Mouse (Mus musculus) olfactory bulb, adult 2 months (tissue): ENCODE data around the gene Egfl8. TPM values are rescaled to one million over a fixed set of nuclear protein-coding genes. Genes with fewer than 3 reads are reported as not detected.

Experiments
- H3K27ac ChIP-seq: fragments of 200-500 bp; 2 replicates; pipeline ENCODE4 v1.5.1; 2012; ENCODE audit warnings: low read depth, low read length; ENCODE audit not compliant: insufficient read depth
- H3K4me1 ChIP-seq: fragments of 200-500 bp; 2 replicates; pipeline ENCODE4 v1.6.1; 2012; ENCODE audit warnings: low read length; ENCODE audit not compliant: control insufficient read depth, insufficient read depth
- H3K4me3 ChIP-seq: fragments of 200-500 bp; 2 replicates; pipeline ENCODE4 v1.5.1; 2012; ENCODE audit warnings: mild to moderate bottlenecking, low read depth, low read length, moderate library complexity; ENCODE audit not compliant: insufficient read depth
- CTCF ChIP-seq: fragments of 200-500 bp; IDR thresholded peaks from 2 replicates; pipeline ENCODE4 v1.5.1; 2012; ENCODE audit warnings: low read depth, mild to moderate bottlenecking, low read length, moderate library complexity; ENCODE audit not compliant: insufficient read depth
- POLR2A ChIP-seq: fragments of 200-500 bp; IDR thresholded peaks from 2 replicates; pipeline ENCODE4 v1.6.1; 2012; ENCODE audit warnings: mild to moderate bottlenecking, low read depth, low read length, moderate library complexity; ENCODE audit not compliant: insufficient read depth
- WGBS: fragments of 180-500 bp; shearing (Covaris S2); methylation state at CpG from one replicate; pipeline ENCODE4 v1.1.7; 2018; 5-methylcytosine and 5-hydroxymethylcytosine counted together
- polyA plus RNA-seq: library from polyadenylated mRNA; stranded (reverse); fragments of >200 nt; gene quantifications from 2 replicates; pipeline ENCODE4 v1.2.4, GENCODE M21; 2012; ENCODE audit warnings: low replicate concordance; ENCODE audit not compliant: missing spikeins, insufficient read depth, insufficient read length

The Egfl8 gene
- polyA plus RNA-seq, 1 experiment: not detected

- H3K4me3 ChIP-seq: peak overlapping the region; percentile 89
- WGBS: 3% methylated on average over 48 of the region's 48 CpGs
- TF ChIP-seq CTCF: no peak
- no peak for TF ChIP-seq POLR2A
- H3K27ac ChIP-seq: peak overlapping the region; percentile 62; the same call in 1 of the 2 replicates
- H3K4me1 ChIP-seq: peaks cover 39% of the 10 kb centered on the region
Observed at GRCm38 (mm10) chr17:34630761-34631301, 15.1 kb upstream of the Egfl8 start.

DNA sequence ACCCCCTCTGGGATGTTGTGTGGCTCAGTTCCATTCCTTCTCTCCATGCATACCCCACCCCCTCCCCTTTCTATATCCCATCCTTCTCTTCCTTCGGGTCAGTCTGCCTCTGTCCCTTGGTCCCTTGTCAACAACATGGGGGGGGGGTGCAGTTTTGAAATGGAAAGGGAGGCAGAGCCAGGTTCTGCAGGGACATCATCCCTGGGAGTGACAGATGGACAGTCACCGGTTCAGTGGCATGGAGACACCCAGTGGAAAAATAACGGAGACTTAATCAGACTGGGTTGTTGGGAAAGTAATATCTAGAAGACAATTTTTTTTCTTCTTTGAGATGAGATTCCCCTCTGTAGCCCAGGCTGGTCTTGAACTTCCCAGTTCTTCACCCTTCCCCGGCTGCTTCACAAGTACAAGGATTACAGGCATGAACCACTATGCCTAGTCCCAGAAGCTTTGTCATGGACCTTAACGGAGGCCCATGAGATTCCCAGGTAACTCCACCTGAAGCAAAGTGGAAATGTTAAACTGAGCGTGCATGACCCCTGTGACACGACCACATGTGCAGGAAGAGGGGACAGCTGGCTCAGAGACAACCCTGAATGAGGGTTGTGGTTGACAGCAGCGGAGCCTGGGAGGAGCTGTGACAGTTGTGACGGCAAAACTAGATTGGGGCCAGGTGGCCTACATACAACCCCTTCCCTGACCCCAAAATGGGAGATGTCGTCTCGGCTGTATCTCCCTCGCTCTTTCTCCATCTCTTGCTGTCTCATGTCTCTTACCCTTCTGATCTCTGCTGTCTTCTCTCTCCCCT lies 14.2 kb upstream of the Egfl8 start:
- no peak for TF ChIP-seq POLR2A
- Histone ChIP-seq H3K27ac (peak overlapping the region; percentile 50), H3K4me3 (peak overlapping the region; percentile 89), H3K4me1 (peaks cover 43% of the 10 kb centered on the region)
- 13% methylated on average over 12 of the region's 12 CpGs for WGBS

DNA sequence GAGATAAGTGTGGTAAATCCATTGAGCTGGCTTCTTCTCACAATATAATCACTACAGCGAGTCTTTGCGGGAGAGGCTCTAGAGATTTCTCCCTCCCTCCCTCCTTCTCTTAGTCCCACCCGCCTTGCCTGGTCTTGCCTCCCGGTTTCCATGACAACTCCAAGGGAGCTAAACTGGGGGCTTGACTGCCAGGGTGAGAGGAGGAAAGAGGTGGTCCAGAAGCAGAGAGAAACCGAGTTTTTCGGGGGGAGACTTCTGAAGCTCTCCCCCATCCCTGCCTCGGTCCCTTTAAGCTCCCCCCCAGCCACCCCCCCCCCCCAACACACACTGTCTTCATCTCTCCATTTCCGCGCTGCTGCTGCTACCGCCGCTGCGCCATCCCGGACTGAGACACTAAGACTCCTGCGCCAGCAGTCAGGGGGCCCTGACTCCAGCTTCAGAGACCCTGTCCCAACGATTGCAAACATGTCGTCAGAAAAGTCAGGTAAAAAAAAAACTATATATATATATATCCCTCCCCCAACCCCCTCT lies 13.5 kb upstream of the Egfl8 start, which contains the start of gene Prrt1:
Gene Prrt1, plus strand, starts transcription at position 313 of the 531 bp plus-strand sequence.
- Histone ChIP-seq H3K4me3 (peak within 1 kb of the TSS; percentile 89), H3K27ac (peak within 1 kb of the TSS; percentile 99), H3K4me1 (peaks cover 43% of the 10 kb centered on the region)
- TF ChIP-seq CTCF (no peak), POLR2A (0 out of 2 replicates have a peak, but pooled peaks have one; percentile 14)
- WGBS: 1% methylated on average over 16 of the region's 16 CpGs

- Histone ChIP-seq H3K4me1 (peaks cover 42% of the 10 kb centered on the region), H3K27ac (peak overlapping the region; percentile 99), H3K4me3 (peak overlapping the region; percentile 89)
- TF ChIP-seq POLR2A (no peak), CTCF (no peak)
- 11% methylated on average over 5 of the region's 5 CpGs for WGBS
Observed at GRCm38 (mm10) chr17:34628644-34628967, 12.8 kb upstream of the Egfl8 start.

DNA sequence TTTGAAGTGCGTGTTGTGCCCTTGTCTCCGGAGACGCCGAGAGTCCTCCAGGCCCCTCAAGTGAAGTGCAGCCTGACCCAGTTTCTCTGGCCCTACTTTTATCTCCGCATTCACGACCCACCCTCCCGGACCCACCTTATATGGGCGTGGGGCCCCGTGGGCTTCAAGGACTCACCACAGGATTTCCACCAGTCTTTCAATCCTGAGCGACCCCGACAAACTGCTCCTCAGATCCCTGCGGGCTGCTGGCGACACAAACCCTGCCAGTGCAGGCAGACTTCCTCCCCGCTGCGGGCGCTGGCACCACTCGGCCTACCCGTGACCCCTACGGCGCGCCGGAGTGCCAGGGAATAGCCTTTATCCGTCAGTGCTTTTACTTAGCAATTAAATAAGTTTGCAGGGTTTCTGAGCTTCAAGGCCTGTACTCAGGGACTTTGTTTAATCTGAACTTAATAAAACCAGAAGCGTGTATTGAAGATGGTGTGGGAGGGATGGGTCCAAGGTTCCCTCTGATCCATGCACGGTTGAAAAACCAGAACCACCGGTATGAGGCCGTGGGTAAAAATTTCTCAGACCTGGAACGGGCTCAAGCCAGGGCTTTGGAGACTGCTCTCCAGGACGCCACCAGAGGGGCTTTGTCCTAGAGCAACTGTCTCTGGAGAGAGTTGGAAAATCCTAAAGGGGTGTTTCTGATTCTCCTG lies 12.3 kb upstream of the Egfl8 start, which contains the start of gene Ppt2:
Gene Ppt2, minus strand, starts transcription at position 568 of the 701 bp plus-strand sequence.
- H3K4me1 ChIP-seq: peaks cover 38% of the 10 kb centered on the region
- H3K27ac ChIP-seq: peak within 1 kb of the TSS; percentile 99
- no peak for TF ChIP-seq POLR2A
- no peak for TF ChIP-seq CTCF
- H3K4me3 ChIP-seq: peak within 1 kb of the TSS; percentile 89
- WGBS: 1% methylated on average over 29 of the region's 29 CpGs

DNA sequence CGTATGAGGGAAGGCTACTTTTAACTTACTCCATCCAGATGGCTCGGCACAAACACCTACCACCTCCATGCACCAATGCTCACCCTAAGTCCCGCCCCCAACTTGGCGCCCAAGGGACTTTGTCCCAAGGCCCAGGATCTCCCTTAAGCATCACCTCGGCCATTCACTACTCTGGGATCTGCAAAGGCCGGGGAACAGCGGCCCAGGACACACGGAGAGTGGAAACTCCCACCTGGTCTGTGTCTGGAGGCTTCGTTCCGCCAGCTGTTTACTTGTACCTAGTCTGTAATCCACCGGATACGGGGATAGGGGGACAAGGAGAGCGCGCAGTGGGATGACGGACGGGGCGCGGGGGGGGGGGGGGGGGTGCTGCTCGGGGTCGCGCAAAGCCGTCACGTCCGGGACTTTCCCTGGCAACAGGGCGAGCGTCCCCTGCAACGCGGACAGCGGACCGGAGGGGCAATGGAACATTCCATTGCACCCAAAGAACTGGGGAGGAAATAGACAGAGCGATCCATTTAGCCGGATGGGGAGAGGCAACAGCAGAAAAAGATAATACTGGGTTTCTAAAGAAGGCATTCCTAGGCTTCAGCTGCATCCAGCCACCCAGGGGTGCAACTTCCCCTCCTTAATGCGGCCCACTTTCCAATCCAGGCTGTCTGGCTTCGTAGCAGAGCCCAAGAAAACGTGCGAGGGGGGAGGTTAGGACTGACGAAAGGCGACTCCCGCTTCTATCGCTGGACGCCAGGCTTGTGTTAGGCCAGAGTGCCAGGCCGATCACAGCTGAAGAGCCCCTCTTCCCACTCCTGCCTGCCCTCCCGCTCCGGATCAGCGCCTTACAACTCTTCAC lies 11.5 kb upstream of the Egfl8 start:
- peaks cover 34% of the 10 kb centered on the region for H3K4me1 ChIP-seq
- TF ChIP-seq CTCF (0 out of 2 replicates have a peak, but pooled peaks have one; percentile 2), POLR2A (no peak; the same call in none of the 2 replicates)
- under 1% methylated on average over 45 of the region's 45 CpGs for WGBS
- peak overlapping the region; percentile 89 for H3K4me3 ChIP-seq
- peak overlapping the region; percentile 99 for H3K27ac ChIP-seq

DNA sequence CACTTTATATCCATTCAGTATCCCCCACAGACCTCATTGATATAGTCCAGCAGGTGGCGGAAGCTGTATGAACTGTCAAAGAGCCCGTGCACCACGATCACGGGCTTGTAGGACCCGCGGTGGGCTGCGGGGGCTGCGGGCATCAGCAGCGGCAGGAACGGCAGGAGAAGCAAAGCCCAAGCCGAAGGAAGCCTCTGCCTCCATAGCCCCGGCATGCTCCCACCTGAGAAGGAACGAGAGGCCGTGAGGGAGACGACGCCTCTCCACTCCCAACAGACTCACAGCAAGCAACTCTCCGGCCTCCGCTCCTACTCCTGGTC lies 11.0 kb upstream of the Egfl8 start:
- TF ChIP-seq CTCF (0 out of 2 replicates have a peak, but pooled peaks have one; percentile 3), POLR2A (no peak)
- Histone ChIP-seq H3K4me3 (peak overlapping the region; percentile 89), H3K4me1 (peaks cover 29% of the 10 kb centered on the region), H3K27ac (peak overlapping the region; percentile 89)
- WGBS: 0% methylated on average over 18 of the region's 18 CpGs
